Mouse (Mus musculus) MN1 (cell line): ENCODE data around the gene Efcab8.
A peak's percentile ranks its signal among the peaks of the same experiment; 100 is the strongest.

ENCODE experiments used
- DNase-seq: peaks from one replicate; pipeline ENCODE4 v3.0.0-alpha.2; 2016; ENCODE audit warnings: low spot score

Gene Efcab8

GRCm38 (mm10) chr2:153779394-153779981, at the start of gene Efcab8:
Gene Efcab8, plus strand, starts transcription at chr2:153779931.
- no peak for DNase-seq

GRCm38 (mm10) chr2:153734033-153734432, 45.7 kb upstream of the Efcab8 start:
- DNase-seq: no peak

- peak; percentile 99 for DNase-seq
These were observed 39.0 kb upstream of the Efcab8 start, which contains the start of gene Mapre1 for GRCm38 (mm10) chr2:153740500-153741436. Gene Mapre1, plus strand, starts transcription at chr2:153741274.

GRCm38 (mm10) chr2:153741437-153742065, 38.2 kb upstream of the Efcab8 start:
- peak; percentile 78 for DNase-seq

GRCm38 (mm10) chr2:153747994-153748393, 31.7 kb upstream of the Efcab8 start:
- no peak for DNase-seq

GRCm38 (mm10) chr2:153750363-153750762, 29.4 kb upstream of the Efcab8 start:
- peak; percentile 15 for DNase-seq

- no peak for DNase-seq
These were observed 17.6 kb upstream of the Efcab8 start for GRCm38 (mm10) chr2:153762121-153762520.

- DNase-seq: no peak
These were observed 12.2 kb upstream of the Efcab8 start for GRCm38 (mm10) chr2:153767484-153767883.

- no peak for DNase-seq
These were observed 10.8 kb upstream of the Efcab8 start for GRCm38 (mm10) chr2:153768881-153769280.

- no peak for DNase-seq
These were observed 6.8 kb upstream of the Efcab8 start for GRCm38 (mm10) chr2:153772950-153773349.

GRCm38 (mm10) chr2:153775472-153775871, 4.3 kb upstream of the Efcab8 start:
- no peak for DNase-seq

- no peak for DNase-seq
These were observed 931 bp upstream of the Efcab8 start for GRCm38 (mm10) chr2:153778638-153779362.

- DNase-seq: no peak
These were observed 1.4 kb downstream of the Efcab8 start for GRCm38 (mm10) chr2:153781181-153781580.

- no peak for DNase-seq
These were observed 4.9 kb downstream of the Efcab8 start for GRCm38 (mm10) chr2:153784668-153785067.

- no peak for DNase-seq
These were observed 13.6 kb downstream of the Efcab8 start for GRCm38 (mm10) chr2:153793366-153793765.

GRCm38 (mm10) chr2:153795090-153795489, 15.4 kb downstream of the Efcab8 start:
- DNase-seq: peak; percentile 46

GRCm38 (mm10) chr2:153807464-153807863, 27.7 kb downstream of the Efcab8 start:
- peak; percentile 43 for DNase-seq

GRCm38 (mm10) chr2:153808146-153808545, 28.4 kb downstream of the Efcab8 start:
- DNase-seq: no peak

- no peak for DNase-seq
These were observed 29.1 kb downstream of the Efcab8 start for GRCm38 (mm10) chr2:153808841-153809240.

GRCm38 (mm10) chr2:153809921-153810320, 30.2 kb downstream of the Efcab8 start:
- DNase-seq: peak; percentile 9

GRCm38 (mm10) chr2:153822005-153822543, 42.3 kb downstream of the Efcab8 start:
- no peak for DNase-seq

- DNase-seq: peak; percentile 51
These were observed 44.9 kb downstream of the Efcab8 start for GRCm38 (mm10) chr2:153824593-153824992.
